Mouse (Mus musculus): ENCODE measurements around the gene Figla. TPM values are rescaled to one million over a fixed set of nuclear protein-coding genes. Genes with fewer than 3 reads are reported as not detected.
A peak's percentile ranks its signal among the peaks of the same experiment; 100 is the strongest.

The Figla gene
- polyA plus RNA-seq, 1 experiment from 2014 or later = not detected

- no peak overlapping the region for H3K4me3 ChIP-seq (ENCODE audit: low read length)
- H3K36me3 ChIP-seq (ENCODE audit: control insufficient read depth, insufficient read depth) = no peaks in the 10 kb centered on the region
- H3K4me2 ChIP-seq (ENCODE audit: low read depth, low read length) = no peak overlapping the region
- H3K9me3 ChIP-seq (replicated peaks; ENCODE audit: control insufficient read depth, low read length) = no peaks in the 10 kb centered on the region
- H3K4me1 ChIP-seq (ENCODE audit: control insufficient read depth, insufficient read depth, low read length) = no peaks in the 10 kb centered on the region
- no peaks in the 10 kb centered on the region for H3K27me3 ChIP-seq (ENCODE audit: control insufficient read depth, insufficient read depth, low read length)
- WGBS = 52% methylated on average over 2 of the region's 2 CpGs
- no peak for ATAC-seq (replicated peaks; ENCODE audit: extremely low read depth, insufficient read depth, low FRiP score)
- H3K9ac ChIP-seq (ENCODE audit: low read length) = no peak overlapping the region
- no peak overlapping the region for H3K27ac ChIP-seq (ENCODE audit: low read length)
These were observed 22.9 kb downstream of the Figla start for GRCm38 (mm10) chr6:86038901-86039300.

GRCm38 (mm10) chr6:86040140-86040539, 24.2 kb downstream of the Figla start:
- no peak for ATAC-seq (replicated peaks; ENCODE audit: extremely low read depth, insufficient read depth, low FRiP score)
- no peak overlapping the region for H3K27ac ChIP-seq (ENCODE audit: low read length)
- no peaks in the 10 kb centered on the region for H3K4me1 ChIP-seq (ENCODE audit: control insufficient read depth, insufficient read depth, low read length)
- H3K27me3 ChIP-seq (ENCODE audit: control insufficient read depth, insufficient read depth, low read length) = no peaks in the 10 kb centered on the region
- H3K4me3 ChIP-seq (ENCODE audit: low read length) = no peak overlapping the region
- no peaks in the 10 kb centered on the region for H3K36me3 ChIP-seq (ENCODE audit: control insufficient read depth, insufficient read depth)
- no peak overlapping the region for H3K4me2 ChIP-seq (ENCODE audit: low read depth, low read length)
- WGBS = 56% methylated on average over 1 of the region's 1 CpGs
- H3K9ac ChIP-seq (ENCODE audit: low read length) = no peak overlapping the region
- no peaks in the 10 kb centered on the region for H3K9me3 ChIP-seq (replicated peaks; ENCODE audit: control insufficient read depth, low read length)

- H3K4me1 ChIP-seq (ENCODE audit: control insufficient read depth, insufficient read depth, low read length) = peaks cover 5% of the 10 kb centered on the region; the same call in 1 of the 2 replicates
- no peak for ATAC-seq (replicated peaks; ENCODE audit: extremely low read depth, insufficient read depth, low FRiP score)
- 84% methylated on average over 11 of the region's 11 CpGs for WGBS
- no peaks in the 10 kb centered on the region for H3K36me3 ChIP-seq (ENCODE audit: control insufficient read depth, insufficient read depth)
- H3K4me2 ChIP-seq (ENCODE audit: low read depth, low read length) = no peak overlapping the region
- no peaks in the 10 kb centered on the region for H3K27me3 ChIP-seq (ENCODE audit: control insufficient read depth, insufficient read depth, low read length)
- no peak overlapping the region for H3K4me3 ChIP-seq (ENCODE audit: low read length)
- H3K9ac ChIP-seq (ENCODE audit: low read length) = no peak overlapping the region
- no peak overlapping the region for H3K27ac ChIP-seq (ENCODE audit: low read length)
- no peaks in the 10 kb centered on the region for H3K9me3 ChIP-seq (replicated peaks; ENCODE audit: control insufficient read depth, low read length)
These were observed 31.5 kb downstream of the Figla start for GRCm38 (mm10) chr6:86047510-86047909.

DNA sequence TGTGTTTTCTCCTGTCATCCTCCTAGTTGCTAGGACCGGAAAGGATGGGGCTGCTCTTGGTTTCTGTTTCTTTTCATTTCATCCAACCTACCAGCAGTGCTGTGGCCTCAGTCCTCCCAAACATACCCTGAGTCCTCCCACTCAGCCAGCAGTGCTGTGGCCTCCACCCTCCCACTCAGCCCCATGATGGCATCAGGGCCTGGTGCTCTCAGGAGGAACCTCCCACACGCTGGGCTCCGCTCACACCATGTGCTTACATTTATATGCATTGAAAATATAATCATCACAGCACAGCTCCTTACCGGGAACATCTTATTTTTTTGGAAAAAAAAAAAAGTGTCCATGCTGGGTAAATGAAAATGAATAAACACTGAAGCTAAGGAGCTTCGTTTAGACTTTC, 32.5 kb downstream of the Figla start:
- 75% methylated on average over 5 of the region's 5 CpGs for WGBS
- no peak for ATAC-seq (replicated peaks; ENCODE audit: extremely low read depth, insufficient read depth, low FRiP score)

GRCm38 (mm10) chr6:86050586-86051268, 34.8 kb downstream of the Figla start:
- H3K27me3 ChIP-seq (ENCODE audit: control insufficient read depth, insufficient read depth, low read length) = no peaks in the 10 kb centered on the region
- no peak overlapping the region for H3K9ac ChIP-seq (ENCODE audit: low read length)
- 42% methylated on average over 6 of the region's 6 CpGs for WGBS
- no peak overlapping the region for H3K4me2 ChIP-seq (ENCODE audit: low read depth, low read length)
- H3K36me3 ChIP-seq (ENCODE audit: control insufficient read depth, insufficient read depth) = no peaks in the 10 kb centered on the region
- ATAC-seq (replicated peaks; ENCODE audit: extremely low read depth, insufficient read depth, low FRiP score) = no peak
- H3K4me1 ChIP-seq (ENCODE audit: control insufficient read depth, insufficient read depth, low read length) = peaks cover 5% of the 10 kb centered on the region; the same call in 1 of the 2 replicates
- H3K4me3 ChIP-seq (ENCODE audit: low read length) = no peak overlapping the region
- H3K9me3 ChIP-seq (replicated peaks; ENCODE audit: control insufficient read depth, low read length) = no peaks in the 10 kb centered on the region
- no peak overlapping the region for H3K27ac ChIP-seq (ENCODE audit: low read length)

More for the DNA sequence above, 32.5 kb downstream of the Figla start:
- H3K4me3 ChIP-seq (ENCODE audit: low read length) = no peak overlapping the region
- H3K27me3 ChIP-seq (ENCODE audit: control insufficient read depth, insufficient read depth, low read length) = no peaks in the 10 kb centered on the region
- H3K9me3 ChIP-seq (replicated peaks; ENCODE audit: control insufficient read depth, low read length) = no peaks in the 10 kb centered on the region
- no peaks in the 10 kb centered on the region for H3K36me3 ChIP-seq (ENCODE audit: control insufficient read depth, insufficient read depth)
- H3K9ac ChIP-seq (ENCODE audit: low read length) = no peak overlapping the region
- peaks cover 5% of the 10 kb centered on the region; the same call in 1 of the 2 replicates for H3K4me1 ChIP-seq (ENCODE audit: control insufficient read depth, insufficient read depth, low read length)
- no peak overlapping the region for H3K4me2 ChIP-seq (ENCODE audit: low read depth, low read length)
- no peak overlapping the region for H3K27ac ChIP-seq (ENCODE audit: low read length)

DNA sequence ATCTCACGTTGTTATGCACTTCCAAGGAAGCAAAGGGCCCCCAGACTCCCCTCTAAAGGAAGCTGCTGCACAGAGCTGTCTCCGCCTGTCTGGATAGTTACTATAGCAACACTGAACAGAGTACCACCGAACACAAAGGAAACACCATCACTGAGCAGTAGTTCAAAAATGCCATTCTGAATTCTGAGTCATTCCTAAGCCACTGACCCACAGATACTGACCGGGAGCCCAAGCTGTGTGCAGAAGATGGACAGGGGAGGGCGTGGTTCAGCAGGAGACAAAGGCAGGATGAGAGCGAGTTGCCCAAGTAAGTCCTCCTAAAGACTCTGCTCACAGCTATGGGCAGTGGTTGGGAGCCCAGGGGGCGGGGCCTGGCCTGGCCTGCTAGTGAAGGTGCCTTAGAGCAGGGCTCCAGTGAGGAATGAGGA, 36.1 kb downstream of the Figla start:
- 27% methylated on average over 7 of the region's 7 CpGs for WGBS
- H3K4me2 ChIP-seq (ENCODE audit: low read depth, low read length) = no peak overlapping the region
- H3K4me3 ChIP-seq (ENCODE audit: low read length) = no peak overlapping the region
- no peaks in the 10 kb centered on the region for H3K27me3 ChIP-seq (ENCODE audit: control insufficient read depth, insufficient read depth, low read length)
- no peaks in the 10 kb centered on the region for H3K9me3 ChIP-seq (replicated peaks; ENCODE audit: control insufficient read depth, low read length)
- no peaks in the 10 kb centered on the region for H3K36me3 ChIP-seq (ENCODE audit: control insufficient read depth, insufficient read depth)
- no peak overlapping the region for H3K9ac ChIP-seq (ENCODE audit: low read length)
- H3K4me1 ChIP-seq (ENCODE audit: control insufficient read depth, insufficient read depth, low read length) = peaks cover 5% of the 10 kb centered on the region; the same call in 1 of the 2 replicates
- H3K27ac ChIP-seq (ENCODE audit: low read length) = no peak overlapping the region
- ATAC-seq (replicated peaks; ENCODE audit: extremely low read depth, insufficient read depth, low FRiP score) = no peak; the same call in 1 of the 2 replicates

DNA sequence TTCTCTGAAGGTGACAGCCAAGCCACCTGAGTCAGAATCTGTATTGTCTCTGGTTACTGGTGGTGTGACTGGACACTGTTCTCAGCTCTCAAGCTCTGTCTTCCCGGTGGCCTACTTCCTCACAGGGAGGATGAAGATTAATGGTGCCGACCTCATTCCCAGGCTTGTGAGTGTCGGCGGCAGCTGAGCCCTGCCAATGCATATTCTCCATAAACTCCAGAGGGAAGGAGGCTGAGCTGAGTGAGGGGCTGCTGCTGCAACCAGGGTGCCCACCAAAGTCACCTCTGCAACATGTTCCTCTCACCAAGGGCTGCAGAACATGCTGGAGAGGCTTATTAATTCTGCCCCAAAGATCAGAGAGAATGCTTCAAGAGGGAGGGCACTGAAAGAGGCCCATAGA, 36.6 kb downstream of the Figla start:
- Histone ChIP-seq H3K4me3 (ENCODE audit: low read length) (no peak overlapping the region), H3K27me3 (ENCODE audit: control insufficient read depth, insufficient read depth, low read length) (no peaks in the 10 kb centered on the region), H3K9me3 (replicated peaks; ENCODE audit: control insufficient read depth, low read length) (no peaks in the 10 kb centered on the region), H3K27ac (ENCODE audit: low read length) (no peak overlapping the region), H3K9ac (ENCODE audit: low read length) (no peak overlapping the region), H3K4me2 (ENCODE audit: low read depth, low read length) (no peak overlapping the region), H3K36me3 (ENCODE audit: control insufficient read depth, insufficient read depth) (no peaks in the 10 kb centered on the region), H3K4me1 (ENCODE audit: control insufficient read depth, insufficient read depth, low read length) (peaks cover 5% of the 10 kb centered on the region; the same call in 1 of the 2 replicates)
- ATAC-seq (replicated peaks; ENCODE audit: extremely low read depth, insufficient read depth, low FRiP score) = no peak
- 50% methylated on average over 4 of the region's 4 CpGs for WGBS

- Histone ChIP-seq H3K27ac (ENCODE audit: low read length) (no peak overlapping the region), H3K27me3 (ENCODE audit: control insufficient read depth, insufficient read depth, low read length) (no peaks in the 10 kb centered on the region), H3K4me2 (ENCODE audit: low read depth, low read length) (no peak overlapping the region), H3K36me3 (ENCODE audit: control insufficient read depth, insufficient read depth) (no peaks in the 10 kb centered on the region), H3K4me3 (ENCODE audit: low read length) (no peak overlapping the region), H3K4me1 (ENCODE audit: control insufficient read depth, insufficient read depth, low read length) (peaks cover 5% of the 10 kb centered on the region; the same call in 1 of the 2 replicates), H3K9me3 (replicated peaks; ENCODE audit: control insufficient read depth, low read length) (no peaks in the 10 kb centered on the region), H3K9ac (ENCODE audit: low read length) (no peak overlapping the region)
- ATAC-seq (replicated peaks; ENCODE audit: extremely low read depth, insufficient read depth, low FRiP score) = no peak
- 51% methylated on average over 4 of the region's 4 CpGs for WGBS
These were observed 37.1 kb downstream of the Figla start for GRCm38 (mm10) chr6:86053099-86053498.

- Histone ChIP-seq H3K4me2 (ENCODE audit: low read depth, low read length) (no peak overlapping the region), H3K9ac (ENCODE audit: low read length) (no peak overlapping the region), H3K27ac (ENCODE audit: low read length) (no peak overlapping the region), H3K36me3 (ENCODE audit: control insufficient read depth, insufficient read depth) (no peaks in the 10 kb centered on the region), H3K9me3 (replicated peaks; ENCODE audit: control insufficient read depth, low read length) (no peaks in the 10 kb centered on the region), H3K27me3 (ENCODE audit: control insufficient read depth, insufficient read depth, low read length) (no peaks in the 10 kb centered on the region), H3K4me1 (ENCODE audit: control insufficient read depth, insufficient read depth, low read length) (peaks cover 5% of the 10 kb centered on the region; the same call in 1 of the 2 replicates), H3K4me3 (ENCODE audit: low read length) (no peak overlapping the region)
- ATAC-seq (replicated peaks; ENCODE audit: extremely low read depth, insufficient read depth, low FRiP score) = 0 out of 2 replicates have a peak, but pooled peaks have one; percentile 32
- WGBS = 50% methylated on average over 5 of the region's 5 CpGs
These were observed 37.6 kb downstream of the Figla start for GRCm38 (mm10) chr6:86053594-86053993.

Data from heart, embryonic 16.5 days (tissue).